Mouse (Mus musculus): ENCODE data around the gene Pacsin2. TPM values are rescaled to one million over a fixed set of nuclear protein-coding genes. Genes with fewer than 3 reads are reported as not detected.
"Not testable (repeated sequence)": the region's sequence is repeated elsewhere in the genome, so short reads cannot be mapped to it uniquely, and the experiment has no call there.

Pacsin2 gene
- polyA plus RNA-seq (2015; fragmentation: Nextera tagmentation; extraction: Ambion mirVana), result 24.8 and 25.5 TPM in 2 replicates

- no peaks in the 10 kb centered on the region for H3K9me3 ChIP-seq
- H3K4me3 ChIP-seq, result peak within 1 kb of the TSS; percentile 77
- H3K9ac ChIP-seq, result peak within 1 kb of the TSS; percentile 62
- under 1% methylated on average over 77 of the region's 88 CpGs for WGBS
- H3K36me3 ChIP-seq (replicated peaks), result no peaks in the 10 kb centered on the region
- H3K27ac ChIP-seq, result no peak within 1 kb of the TSS
- H3K4me2 ChIP-seq, result peak within 1 kb of the TSS; percentile 96
- H3K4me1 ChIP-seq, result peaks cover 12% of the 10 kb centered on the region
- ATAC-seq (replicated peaks), result peak; percentile 98
- H3K27me3 ChIP-seq (replicated peaks), result no peaks in the 10 kb centered on the region
Measured at GRCm38 (mm10) chr15:83464083-83464904, at the start of gene Pacsin2. TSS of gene Pacsin2 (minus strand) at chr15:83464606.

GRCm38 (mm10) chr15:83512489-83513281 lies 48.3 kb upstream of the Pacsin2 start:
- Histone ChIP-seq H3K4me1 (peaks cover 23% of the 10 kb centered on the region), H3K27me3 (replicated peaks) (no peaks in the 10 kb centered on the region; the same call in 1 of the 2 replicates), H3K4me3 (no peak overlapping the region), H3K4me2 (no peak overlapping the region), H3K36me3 (replicated peaks) (no peaks in the 10 kb centered on the region), H3K9ac (no peak overlapping the region), H3K27ac (no peak overlapping the region), H3K9me3 (no peaks in the 10 kb centered on the region)
- ATAC-seq (replicated peaks), result no peak
- WGBS, result 80% methylated on average over 13 of the region's 13 CpGs

- Histone ChIP-seq H3K4me1 (peaks cover 25% of the 10 kb centered on the region), H3K9ac (peak within 1 kb of the TSS; percentile 80), H3K36me3 (replicated peaks) (no peaks in the 10 kb centered on the region), H3K27ac (peak within 1 kb of the TSS; percentile 93), H3K4me2 (peak within 1 kb of the TSS; percentile 50), H3K27me3 (replicated peaks) (no peaks in the 10 kb centered on the region; the same call in 1 of the 2 replicates), H3K9me3 (no peaks in the 10 kb centered on the region), H3K4me3 (peak within 1 kb of the TSS; percentile 72)
- peak; percentile 98 for ATAC-seq (replicated peaks)
- 12% methylated on average over 41 of the region's 41 CpGs for WGBS
Measured at GRCm38 (mm10) chr15:83510805-83511405, 46.5 kb upstream of the Pacsin2 start, which contains the start of gene Ttll1. TSS of gene Ttll1 (minus strand) at chr15:83510893.

GRCm38 (mm10) chr15:83509950-83510804 lies 45.8 kb upstream of the Pacsin2 start:
- Histone ChIP-seq H3K36me3 (replicated peaks) (no peaks in the 10 kb centered on the region; the same call in 1 of the 2 replicates), H3K4me3 (peak overlapping the region; percentile 72), H3K4me2 (peak overlapping the region; percentile 50), H3K9ac (peak overlapping the region; percentile 80), H3K27me3 (replicated peaks) (no peaks in the 10 kb centered on the region; the same call in 1 of the 2 replicates), H3K9me3 (no peaks in the 10 kb centered on the region), H3K4me1 (peaks cover 25% of the 10 kb centered on the region), H3K27ac (peak overlapping the region; percentile 93)
- peak; percentile 88 for ATAC-seq (replicated peaks)
- 26% methylated on average over 17 of the region's 17 CpGs for WGBS

- H3K4me3 ChIP-seq; H3K4me1 ChIP-seq; H3K4me2 ChIP-seq; H3K9me3 ChIP-seq; H3K27me3 ChIP-seq (replicated peaks); H3K27ac ChIP-seq; H3K9ac ChIP-seq; ATAC-seq (replicated peaks): not testable (repeated sequence)
- H3K36me3 ChIP-seq (replicated peaks), result peaks cover 58% of the 10 kb centered on the region
- 80% methylated on average over 6 of the region's 6 CpGs for WGBS
Measured at GRCm38 (mm10) chr15:83501483-83501882, 37.1 kb upstream of the Pacsin2 start.

- no peak overlapping the region for H3K9ac ChIP-seq
- no peak overlapping the region for H3K4me2 ChIP-seq
- no peaks in the 10 kb centered on the region for H3K4me1 ChIP-seq
- no peak overlapping the region for H3K4me3 ChIP-seq
- no peak overlapping the region for H3K27ac ChIP-seq
- 63% methylated on average over 3 of the region's 3 CpGs for WGBS
- H3K9me3 ChIP-seq, result no peaks in the 10 kb centered on the region
- H3K36me3 ChIP-seq (replicated peaks), result peaks cover 69% of the 10 kb centered on the region
- H3K27me3 ChIP-seq (replicated peaks), result no peaks in the 10 kb centered on the region
- ATAC-seq (replicated peaks), result no peak
Measured at GRCm38 (mm10) chr15:83500352-83500751, 35.9 kb upstream of the Pacsin2 start.

GRCm38 (mm10) chr15:83499211-83499755 lies 34.9 kb upstream of the Pacsin2 start:
- WGBS, result 91% methylated on average over 10 of the region's 10 CpGs
- Histone ChIP-seq H3K4me3 (no peak overlapping the region), H3K27ac (no peak overlapping the region), H3K4me2 (no peak overlapping the region), H3K9ac (no peak overlapping the region), H3K36me3 (replicated peaks) (peaks cover 80% of the 10 kb centered on the region), H3K4me1 (no peaks in the 10 kb centered on the region), H3K9me3 (no peaks in the 10 kb centered on the region), H3K27me3 (replicated peaks) (no peaks in the 10 kb centered on the region)
- ATAC-seq (replicated peaks), result no peak

- Histone ChIP-seq H3K9me3 (no peaks in the 10 kb centered on the region), H3K36me3 (replicated peaks) (peaks cover 84% of the 10 kb centered on the region), H3K27ac (no peak overlapping the region), H3K4me2 (no peak overlapping the region), H3K4me1 (no peaks in the 10 kb centered on the region), H3K4me3 (no peak overlapping the region), H3K27me3 (replicated peaks) (no peaks in the 10 kb centered on the region), H3K9ac (no peak overlapping the region)
- ATAC-seq (replicated peaks), result no peak
- WGBS, result 89% methylated on average over 6 of the region's 6 CpGs
Measured at GRCm38 (mm10) chr15:83497299-83497698, 32.9 kb upstream of the Pacsin2 start.

GRCm38 (mm10) chr15:83495787-83496367 lies 31.5 kb upstream of the Pacsin2 start:
- Histone ChIP-seq H3K9ac (no peak overlapping the region), H3K27me3 (replicated peaks) (no peaks in the 10 kb centered on the region), H3K27ac (no peak overlapping the region), H3K4me2 (no peak overlapping the region), H3K36me3 (replicated peaks) (peaks cover 82% of the 10 kb centered on the region), H3K9me3 (no peaks in the 10 kb centered on the region), H3K4me3 (no peak overlapping the region), H3K4me1 (no peaks in the 10 kb centered on the region)
- 72% methylated on average over 22 of the region's 22 CpGs for WGBS
- ATAC-seq (replicated peaks), result no peak

- H3K9ac ChIP-seq, result no peak overlapping the region
- peaks cover 83% of the 10 kb centered on the region for H3K36me3 ChIP-seq (replicated peaks)
- no peak overlapping the region for H3K4me3 ChIP-seq
- no peak for ATAC-seq (replicated peaks)
- no peak overlapping the region for H3K4me2 ChIP-seq
- no peaks in the 10 kb centered on the region for H3K4me1 ChIP-seq
- WGBS, result 94% methylated on average over 3 of the region's 3 CpGs
- no peaks in the 10 kb centered on the region for H3K27me3 ChIP-seq (replicated peaks)
- no peaks in the 10 kb centered on the region for H3K9me3 ChIP-seq
- H3K27ac ChIP-seq, result no peak overlapping the region
Measured at GRCm38 (mm10) chr15:83495195-83495594, 30.8 kb upstream of the Pacsin2 start.

GRCm38 (mm10) chr15:83494572-83494920 lies 30.1 kb upstream of the Pacsin2 start:
- Histone ChIP-seq H3K4me2 (no peak overlapping the region), H3K4me1 (no peaks in the 10 kb centered on the region), H3K4me3 (no peak overlapping the region), H3K27ac (no peak overlapping the region), H3K36me3 (replicated peaks) (peaks cover 81% of the 10 kb centered on the region), H3K9me3 (no peaks in the 10 kb centered on the region), H3K27me3 (replicated peaks) (no peaks in the 10 kb centered on the region), H3K9ac (no peak overlapping the region)
- 83% methylated on average over 6 of the region's 6 CpGs for WGBS
- ATAC-seq (replicated peaks), result no peak
